Mouse (Mus musculus) heart, postnatal 0 days (tissue): ENCODE measurements around the gene Nup107.

ENCODE experiments used
- CTCF ChIP-seq: IDR thresholded peaks from 2 replicates; pipeline ENCODE4 v1.5.1; 2016; ENCODE audit warnings: antibody characterized with exemption, control low read depth, low read depth
- EP300 ChIP-seq: IDR thresholded peaks from 2 replicates; pipeline ENCODE4 v1.6.1; 2016; ENCODE audit warnings: antibody characterized with exemption, low read depth

DNA sequence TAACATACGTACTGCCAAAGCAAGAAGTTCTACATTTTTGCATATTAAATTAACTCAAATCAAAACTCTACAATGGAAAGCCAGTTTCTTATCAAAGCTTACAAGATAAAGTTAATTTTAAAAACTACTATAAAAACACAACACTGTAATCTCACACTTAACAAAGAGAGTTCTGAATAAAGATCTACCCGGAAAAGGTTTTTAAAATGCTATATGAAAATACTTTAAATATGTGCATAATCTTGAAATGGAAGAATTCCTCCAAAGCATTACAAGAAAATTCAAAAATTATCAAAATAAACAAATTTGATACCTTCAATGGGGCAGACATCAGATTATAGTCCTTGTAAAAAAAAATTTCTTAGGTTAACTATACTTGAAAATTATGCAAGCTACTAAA, 84.1 kb downstream of the Nup107 start:
- no peak for TF ChIP-seq CTCF
- TF ChIP-seq EP300: no peak
